Mouse (Mus musculus) embryonic fibroblast, embryonic 13.5 days (primary cell): ENCODE data around the gene Pnkd.

Experiments used
- CTCF ChIP-seq: IDR thresholded peaks from 2 replicates; pipeline ENCODE4 v1.5.1; 2011; ENCODE audit warnings: mild to moderate bottlenecking, control low read depth, low read length, moderate library complexity, borderline replicate concordance; ENCODE audit not compliant: insufficient read depth
- POLR2A ChIP-seq: IDR thresholded peaks from 2 replicates; pipeline ENCODE4 v1.6.1; 2011; ENCODE audit warnings: low read depth, mild to moderate bottlenecking, control low read depth, low read length, moderate library complexity

DNA sequence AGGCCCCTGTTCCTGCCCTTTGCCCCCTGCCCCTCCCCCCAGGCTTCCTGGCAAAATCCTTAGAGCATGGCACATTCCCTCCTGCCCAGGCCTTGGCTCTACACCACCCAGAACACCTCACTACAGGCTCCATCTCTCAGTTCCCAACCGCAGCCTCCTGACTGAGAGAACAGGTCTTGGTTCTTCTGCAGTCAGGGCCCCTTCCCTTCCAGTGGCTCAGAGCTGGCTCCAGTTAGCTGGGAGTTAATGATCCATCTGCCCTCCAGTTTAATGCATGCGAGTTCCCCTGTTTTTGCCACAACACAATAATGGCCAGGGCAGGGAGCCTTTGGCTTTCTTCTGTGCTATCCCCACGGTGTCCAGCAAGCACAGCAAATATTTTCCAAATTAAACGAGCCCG, 58.4 kb downstream of the Pnkd start:
- TF ChIP-seq CTCF (no peak), POLR2A (no peak)
